24 mouse cellular contexts compared by ENCODE assay signal in genomic region chr17:27671720-27672119, GRCm38 (mm10). TPM values are rescaled to one million over a fixed set of nuclear protein-coding genes. Genes with fewer than 3 reads are reported as not detected.
A peak's percentile ranks its signal among the peaks of the same experiment; 100 is the strongest.
DNase-seq lines count a peak whose midpoint lies in the region; TF ChIP-seq lines count a peak whose summit lies in the region.
"Had no signal": no experiment of that assay in that cellular context is flagged by ENCODE, and none has a peak within 500 bp of the region (broad histone marks: within the 10 kb centered on the region; RNA-seq: fewer than 3 reads in every experiment).

No protein-coding gene starts in this region.

- DNase-seq in cerebellum, adult 2 months, result no peak
- no peak for DNase-seq in cerebellum, adult 9-11 months
- no peak for DNase-seq in left cerebral cortex, adult 2 months (ENCODE audit: extremely low spot score in 1 of 2, low spot score in 2 of 2)
- DNase-seq in left cerebral cortex, postnatal 36 days (ENCODE audit: low spot score in 2 of 2), result no peak
- DNase-seq in testis, postnatal 14 days (ENCODE audit: low spot score), result no peak
- DNase-seq in adrenal gland, postnatal 10 days, result no peak
- DNase-seq in frontal cortex, postnatal 14 days (ENCODE audit: low spot score in 2 of 2), result no peak
- DNase-seq: adrenal gland, postnatal 14 days; B cell, adult 2 months; cerebellum, adult 11-12 months; cerebellum, postnatal 10 days; gastrocnemius, postnatal 10 days; heart, postnatal 36 days had no signal

- H3K36me3 ChIP-seq in testis, adult 2 months (ENCODE audit: control insufficient read depth, insufficient read depth, low read length), result no peaks in the 10 kb centered on the region
- H3K36me3 ChIP-seq: embryonic facial prominence, embryonic 10.5 days; G1E; heart, embryonic 12.5 days; hindbrain, embryonic 15.5 days had no signal

- WGBS in cerebellum, adult 2 months, result 84% methylated on average over 6 of the region's 6 CpGs

- H3K4me3 ChIP-seq in cerebellum, adult 2 months (replicated peaks; ENCODE audit: insufficient read depth, low read depth, low read length), result no peak overlapping the region
- H3K4me3 ChIP-seq in left cerebral cortex, adult 2 months, result no peak overlapping the region
- H3K4me3 ChIP-seq in testis, adult 2 months (ENCODE audit: control insufficient read depth, low read depth, low read length), result peak overlapping the region; percentile 8
- H3K4me3 ChIP-seq: embryonic facial prominence, embryonic 10.5 days; heart, embryonic 12.5 days; hindbrain, embryonic 15.5 days had no signal

- intact Hi-C loops in left cerebral cortex, adult 2 months (cut with DNase I), result no loop called here
- intact Hi-C loops in left cerebral cortex, postnatal 36 days (cut with DNase I), result no loop called here

- H3K4me1 ChIP-seq in cerebellum, adult 2 months (ENCODE audit: control insufficient read depth, insufficient read depth, low read length), result peaks cover 46% of the 10 kb centered on the region
- H3K4me1 ChIP-seq in testis, adult 2 months (ENCODE audit: control insufficient read depth, insufficient read depth, low read length), result no peaks in the 10 kb centered on the region
- H3K4me1 ChIP-seq: heart, embryonic 12.5 days had no signal

- H3K27ac ChIP-seq in cerebellum, adult 2 months (ENCODE audit: insufficient read depth, low read length), result no peak overlapping the region
- H3K27ac ChIP-seq in left cerebral cortex, adult 2 months, result no peak overlapping the region
- no peak overlapping the region for H3K27ac ChIP-seq in testis, adult 2 months (ENCODE audit: control insufficient read depth, insufficient read depth, low read depth, low read length)
- H3K27ac ChIP-seq: embryonic facial prominence, embryonic 10.5 days; hindbrain, embryonic 15.5 days had no signal

- no peak for TF ChIP-seq POLR2A in cerebellum, adult 2 months (IDR thresholded peaks at IDR 0.05; ENCODE audit: borderline replicate concordance, insufficient read depth, low read length)
- TF ChIP-seq POLR2A in testis, adult 2 months (IDR thresholded peaks at IDR 0.05; ENCODE audit: control insufficient read depth, low read depth, low read length), result no peak

- TF ChIP-seq CTCF in cerebellum, adult 2 months (IDR thresholded peaks at IDR 0.05; ENCODE audit: borderline replicate concordance, insufficient read depth, low read depth, low read length), result peak; percentile 25; the same call in 1 of the 2 replicates
- TF ChIP-seq CTCF in left cerebral cortex, adult 2 months (IDR thresholded peaks at IDR 0.05), result peak; percentile 37
- TF ChIP-seq CTCF in testis, adult 2 months (IDR thresholded peaks at IDR 0.05; ENCODE audit: control insufficient read depth, insufficient read depth, insufficient replicate concordance, low read depth, low read length), result peak; percentile 56; the same call in 1 of the 2 replicates

- no peaks in the 10 kb centered on the region for H3K27me3 ChIP-seq in cerebellum, adult 2 months (ENCODE audit: control insufficient read depth, insufficient read depth, low read length)
- H3K27me3 ChIP-seq in testis, adult 2 months (ENCODE audit: control insufficient read depth, insufficient read depth, low read length), result no peaks in the 10 kb centered on the region
- H3K27me3 ChIP-seq: heart, embryonic 12.5 days; hindbrain, embryonic 15.5 days had no signal

RNA-seq across cellular contexts. Expression of gene Pacsin1, which starts 16.4 kb away (rescaled TPM):
- 228 and 244 TPM in 2 replicates for polyA plus RNA-seq in cerebellum, adult 2 months (2012; rRNA removed)
- total RNA-seq in left cerebral cortex, adult 2 months (2021), result 100 to 1,000 TPM; 436 to 459 TPM
- 100 to 1,000 TPM; 422 to 452 TPM for total RNA-seq in left cerebral cortex, postnatal 36 days (2021)
- polyA plus RNA-seq in testis, adult 2 months (2012; rRNA removed), result 9.6 and 10.4 TPM in 2 replicates
- total RNA-seq in adrenal gland, postnatal 10 days (2021), result 1 to 10 TPM; 3.2 to 4.6 TPM
- polyA plus RNA-seq: G1E had no signal

RNA-seq across cellular contexts. Expression of gene Rps10, which starts 35.3 kb away (rescaled TPM):
- 479 and 488 TPM in 2 replicates for polyA plus RNA-seq in cerebellum, adult 2 months (2012; rRNA removed)
- total RNA-seq in left cerebral cortex, adult 2 months (2021), result 100 to 1,000 TPM; 444 to 464 TPM
- total RNA-seq in left cerebral cortex, postnatal 36 days (2021), result 100 to 1,000 TPM; 430 to 478 TPM
- polyA plus RNA-seq in testis, adult 2 months (2012; rRNA removed), result 262 and 331 TPM in 2 replicates
- total RNA-seq in adrenal gland, postnatal 10 days (2021), result 1,000 to 10,000 TPM in 1 of 2 experiments, 100 to 1,000 TPM in 1; 973 to 1,027 TPM

RNA-seq across cellular contexts. Expression of gene RPS10-NUDT3, which starts 36.7 kb away (rescaled TPM):
- 0.16 TPM in 2 replicates for polyA plus RNA-seq in cerebellum, adult 2 months (2012; rRNA removed)
- 1 to 10 TPM in 1 of 2 experiments, not detected in 1; 2.0 TPM for total RNA-seq in left cerebral cortex, adult 2 months (2021)
- total RNA-seq in left cerebral cortex, postnatal 36 days (2021), result not detected
- polyA plus RNA-seq in testis, adult 2 months (2012; rRNA removed), result not detected in 2 replicates
- total RNA-seq in adrenal gland, postnatal 10 days (2021), result 1 to 10 TPM in 1 of 2 experiments, not detected in 1; 1.2 TPM
- total RNA-seq: adrenal gland, postnatal 14 days; G1E; gastrocnemius, postnatal 10 days; gastrocnemius, postnatal 4 days; heart, postnatal 36 days had no signal
- polyA plus RNA-seq: embryonic facial prominence, embryonic 10.5 days; embryonic facial prominence, embryonic 14.5 days; forebrain, embryonic 14.5 days; G1E; heart, embryonic 12.5 days; heart, embryonic 16.5 days; hindbrain, embryonic 11.5 days; hindbrain, embryonic 15.5 days had no signal

RNA-seq across cellular contexts. Expression of gene Nudt3, which starts 48.4 kb away (rescaled TPM):
- polyA plus RNA-seq in cerebellum, adult 2 months (2012; rRNA removed), result 336 and 366 TPM in 2 replicates
- 100 to 1,000 TPM; 550 to 603 TPM for total RNA-seq in left cerebral cortex, adult 2 months (2021)
- 100 to 1,000 TPM; 511 to 604 TPM for total RNA-seq in left cerebral cortex, postnatal 36 days (2021)
- polyA plus RNA-seq in testis, adult 2 months (2012; rRNA removed), result 59.8 and 68.1 TPM in 2 replicates
- total RNA-seq in adrenal gland, postnatal 10 days (2021), result 100 to 1,000 TPM; 166 to 171 TPM

RNA-seq across cellular contexts. Expression of gene Spdef, which starts 57.0 kb away (rescaled TPM):
- polyA plus RNA-seq in cerebellum, adult 2 months (2012; rRNA removed), result 1.2 and 1.3 TPM in 2 replicates
- under 1 TPM in 1 of 2 experiments, not detected in 1; 0.48 TPM for total RNA-seq in left cerebral cortex, adult 2 months (2021)
- under 1 TPM; 0.48 to 0.49 TPM for total RNA-seq in left cerebral cortex, postnatal 36 days (2021)
- polyA plus RNA-seq in testis, adult 2 months (2012; rRNA removed), result 4.8 and 4.9 TPM in 2 replicates
- total RNA-seq in adrenal gland, postnatal 10 days (2021), result not detected
- total RNA-seq: adrenal gland, postnatal 14 days; G1E; heart, adult 8-10 months; heart, postnatal 36 days had no signal
- polyA plus RNA-seq: hindbrain, embryonic 11.5 days had no signal

Comparison
In these comparisons a context has a peak if more than half of its experiments do, and no peak if none do; other contexts are left out.
1. RNA of gene Pacsin1, which starts 16.4 kb away (total RNA-seq): 436 to 459 TPM in left cerebral cortex, adult 2 months and 422 to 452 TPM in left cerebral cortex, postnatal 36 days; 3.2 to 4.6 TPM in adrenal gland, postnatal 10 days; every median in the first group is over 10 times any median in the second.
2. Peak in every context shown above with its lines, with median percentiles within 50 percentile points of each other: CTCF ChIP-seq.